Mouse (Mus musculus) liver, embryonic 15.5 days (tissue): ENCODE measurements around the gene Gucy2c. TPM values are rescaled to one million over a fixed set of nuclear protein-coding genes. Genes with fewer than 3 reads are reported as not detected.

Experiments used
- ATAC-seq: fragments of 200-750 bp; cut with Nextera tagmentation; 2 replicates; pipeline ENCODE4 v1.8.0; 2017; ENCODE audit warnings: moderate number of reproducible peaks, mild to moderate bottlenecking, moderate library complexity; ENCODE audit not compliant: insufficient read depth
- H3K27ac ChIP-seq: fragments of 300-500 bp; sonication (generic); replicated peaks from 2 replicates; pipeline ENCODE4 v1.5.1; 2015; ENCODE audit warnings: mild to moderate bottlenecking, inconsistent platforms
- H3K27me3 ChIP-seq: fragments of 300-500 bp; sonication (generic); 2 replicates; pipeline ENCODE4 v1.6.1; 2015; ENCODE audit warnings: mild to moderate bottlenecking, inconsistent platforms
- H3K36me3 ChIP-seq: fragments of 300-500 bp; sonication (generic); replicated peaks from 2 replicates; pipeline ENCODE4 v1.6.1; 2015; ENCODE audit warnings: moderate library complexity, mild to moderate bottlenecking, inconsistent platforms
- H3K4me1 ChIP-seq: fragments of 300-500 bp; sonication (generic); replicated peaks from 2 replicates; pipeline ENCODE4 v1.6.1; 2015; ENCODE audit warnings: inconsistent platforms
- H3K4me2 ChIP-seq: fragments of 300-500 bp; sonication (generic); 2 replicates; pipeline ENCODE4 v1.6.1; 2015; ENCODE audit warnings: moderate library complexity, mild to moderate bottlenecking, inconsistent platforms
- H3K4me3 ChIP-seq: fragments of 300-500 bp; sonication (generic); replicated peaks from 2 replicates; pipeline ENCODE4 v1.5.1; 2015; ENCODE audit warnings: mild to moderate bottlenecking, inconsistent platforms
- H3K9ac ChIP-seq: fragments of 300-500 bp; sonication (generic); 2 replicates; pipeline ENCODE4 v1.6.1; 2015; ENCODE audit warnings: moderate library complexity, mild to moderate bottlenecking, inconsistent platforms
- H3K9me3 ChIP-seq: fragments of 300-500 bp; sonication (generic); replicated peaks from 2 replicates; pipeline ENCODE4 v1.6.1; 2016; ENCODE audit warnings: inconsistent platforms
- WGBS: fragments of 180-500 bp; shearing (Covaris S2); methylation state at CpG from one replicate; pipeline ENCODE4 v1.1.7; 2015; ENCODE audit warnings: mixed read lengths; ENCODE audit not compliant: insufficient replicate concordance; 5-methylcytosine and 5-hydroxymethylcytosine counted together
- polyA plus RNA-seq: library from polyadenylated mRNA; unstranded; fragments of >200 nt; fragmentation: Nextera tagmentation; extraction: Ambion mirVana; gene quantifications from 2 replicates; pipeline ENCODE4 v1.2.1, GENCODE M21; 2015

Gene Gucy2c
- 0.26 and 0.37 TPM in 2 replicates for polyA plus RNA-seq

- Histone ChIP-seq H3K9ac (no peak within 1 kb of the TSS), H3K36me3 (no peaks in the 10 kb centered on the region), H3K4me3 (no peak within 1 kb of the TSS), H3K9me3 (no peaks in the 10 kb centered on the region), H3K4me1 (no peaks in the 10 kb centered on the region), H3K27me3 (no peaks in the 10 kb centered on the region), H3K4me2 (no peak within 1 kb of the TSS), H3K27ac (no peak within 1 kb of the TSS)
- WGBS: 69% methylated on average over 20 of the region's 20 CpGs
- no peak for ATAC-seq
These were observed at the start of gene Gucy2c for GRCm38 (mm10) chr6:136781377-136781986. Gene Gucy2c (minus strand): TSS chr6:136781765.

GRCm38 (mm10) chr6:136828681-136829080 lies 47.1 kb upstream of the Gucy2c start:
- Histone ChIP-seq H3K4me3 (peak overlapping the region; percentile 98), H3K4me1 (peaks cover 18% of the 10 kb centered on the region), H3K4me2 (peak overlapping the region; percentile 71), H3K9me3 (no peaks in the 10 kb centered on the region), H3K36me3 (peaks cover 21% of the 10 kb centered on the region), H3K27me3 (peaks cover 8% of the 10 kb centered on the region; the same call in 1 of the 2 replicates), H3K27ac (peak overlapping the region; percentile 63), H3K9ac (no peak overlapping the region; the same call in 1 of the 2 replicates)
- ATAC-seq: no peak
- WGBS: 30% methylated on average over 4 of the region's 4 CpGs

- peak; percentile 100 for ATAC-seq
- H3K4me2 ChIP-seq: peak within 1 kb of the TSS; percentile 74
- H3K27me3 ChIP-seq: peaks cover 8% of the 10 kb centered on the region; the same call in 1 of the 2 replicates
- WGBS: under 1% methylated on average over 45 of the region's 45 CpGs
- H3K9ac ChIP-seq: peak within 1 kb of the TSS; percentile 99
- peaks cover 24% of the 10 kb centered on the region for H3K36me3 ChIP-seq
- H3K9me3 ChIP-seq: no peaks in the 10 kb centered on the region
- H3K4me1 ChIP-seq: peaks cover 18% of the 10 kb centered on the region
- peak within 1 kb of the TSS; percentile 85 for H3K27ac ChIP-seq
- peak within 1 kb of the TSS; percentile 98 for H3K4me3 ChIP-seq
These were observed 46.5 kb upstream of the Gucy2c start, which contains the start of gene Wbp11 for GRCm38 (mm10) chr6:136827881-136828561. Gene Wbp11 (minus strand): TSS chr6:136828233.

- Histone ChIP-seq H3K9me3 (no peaks in the 10 kb centered on the region), H3K9ac (peak within 1 kb of the TSS; percentile 99), H3K36me3 (peaks cover 29% of the 10 kb centered on the region), H3K4me2 (peak within 1 kb of the TSS; percentile 74), H3K27ac (peak within 1 kb of the TSS; percentile 85), H3K4me3 (peak within 1 kb of the TSS; percentile 98), H3K27me3 (peaks cover 8% of the 10 kb centered on the region; the same call in 1 of the 2 replicates), H3K4me1 (peaks cover 18% of the 10 kb centered on the region)
- peak; percentile 53 for ATAC-seq
- under 1% methylated on average over 34 of the region's 34 CpGs for WGBS
These were observed 45.9 kb upstream of the Gucy2c start, which contains the start of gene BC049715 for GRCm38 (mm10) chr6:136827516-136827880. Gene BC049715 (plus strand): TSS chr6:136827626.

GRCm38 (mm10) chr6:136827116-136827515 lies 45.6 kb upstream of the Gucy2c start:
- H3K4me3 ChIP-seq: peak overlapping the region; percentile 98
- peaks cover 18% of the 10 kb centered on the region for H3K4me1 ChIP-seq
- peaks cover 33% of the 10 kb centered on the region for H3K36me3 ChIP-seq
- peak overlapping the region; percentile 99 for H3K9ac ChIP-seq
- H3K27ac ChIP-seq: peak overlapping the region; percentile 85
- no peaks in the 10 kb centered on the region for H3K9me3 ChIP-seq
- H3K4me2 ChIP-seq: peak overlapping the region; percentile 74
- 5% methylated on average over 7 of the region's 7 CpGs for WGBS
- no peak for ATAC-seq
- H3K27me3 ChIP-seq: peaks cover 8% of the 10 kb centered on the region; the same call in 1 of the 2 replicates

- peaks cover 54% of the 10 kb centered on the region for H3K36me3 ChIP-seq
- WGBS: 87% methylated on average over 8 of the region's 8 CpGs
- ATAC-seq: no peak
These were observed 43.4 kb upstream of the Gucy2c start for GRCm38 (mm10) chr6:136824987-136825386.

GRCm38 (mm10) chr6:136821086-136821485 lies 39.5 kb upstream of the Gucy2c start:
- Histone ChIP-seq H3K36me3 (peaks cover 93% of the 10 kb centered on the region), H3K4me2 (no peak overlapping the region), H3K27me3 (no peaks in the 10 kb centered on the region), H3K4me3 (no peak overlapping the region), H3K27ac (no peak overlapping the region), H3K4me1 (0 out of 2 replicates have a peak, but pooled peaks cover 3% of the 10 kb centered on the region), H3K9me3 (no peaks in the 10 kb centered on the region), H3K9ac (no peak overlapping the region)
- no peak for ATAC-seq
- WGBS: 89% methylated on average over 18 of the region's 18 CpGs

More at GRCm38 (mm10) chr6:136824987-136825386, 43.4 kb upstream of the Gucy2c start:
- H3K27me3 ChIP-seq: no peaks in the 10 kb centered on the region
- H3K4me2 ChIP-seq: no peak overlapping the region
- H3K9me3 ChIP-seq: no peaks in the 10 kb centered on the region
- H3K4me1 ChIP-seq: peaks cover 18% of the 10 kb centered on the region
- H3K27ac ChIP-seq: no peak overlapping the region
- no peak overlapping the region for H3K9ac ChIP-seq
- H3K4me3 ChIP-seq: no peak overlapping the region

- H3K27me3 ChIP-seq: no peaks in the 10 kb centered on the region
- no peak overlapping the region for H3K4me2 ChIP-seq
- no peaks in the 10 kb centered on the region for H3K9me3 ChIP-seq
- H3K4me1 ChIP-seq: no peaks in the 10 kb centered on the region
- H3K36me3 ChIP-seq: peaks cover 95% of the 10 kb centered on the region
- H3K27ac ChIP-seq: no peak overlapping the region
- no peak for ATAC-seq
- H3K4me3 ChIP-seq: no peak overlapping the region
- no peak overlapping the region for H3K9ac ChIP-seq
- 94% methylated on average over 21 of the region's 21 CpGs for WGBS
These were observed 38.8 kb upstream of the Gucy2c start for GRCm38 (mm10) chr6:136820381-136820780.

- Histone ChIP-seq H3K27ac (no peak overlapping the region), H3K4me2 (no peak overlapping the region), H3K27me3 (no peaks in the 10 kb centered on the region), H3K9me3 (no peaks in the 10 kb centered on the region), H3K4me3 (no peak overlapping the region), H3K4me1 (no peaks in the 10 kb centered on the region), H3K36me3 (peaks cover 98% of the 10 kb centered on the region), H3K9ac (no peak overlapping the region)
- no peak for ATAC-seq
- WGBS: 91% methylated on average over 3 of the region's 3 CpGs
These were observed 36.0 kb upstream of the Gucy2c start for GRCm38 (mm10) chr6:136817549-136817948.

- H3K27me3 ChIP-seq: no peaks in the 10 kb centered on the region
- H3K9ac ChIP-seq: no peak overlapping the region
- H3K36me3 ChIP-seq: peaks cover 98% of the 10 kb centered on the region
- H3K4me2 ChIP-seq: no peak overlapping the region
- H3K4me3 ChIP-seq: no peak overlapping the region
- H3K4me1 ChIP-seq: no peaks in the 10 kb centered on the region
- no peak for ATAC-seq
- no peaks in the 10 kb centered on the region for H3K9me3 ChIP-seq
- 91% methylated on average over 21 of the region's 21 CpGs for WGBS
- no peak overlapping the region for H3K27ac ChIP-seq
These were observed 35.3 kb upstream of the Gucy2c start for GRCm38 (mm10) chr6:136816826-136817225.

- Histone ChIP-seq H3K36me3 (peaks cover 95% of the 10 kb centered on the region), H3K4me2 (no peak overlapping the region)
- WGBS: 81% methylated on average over 7 of the region's 7 CpGs
These were observed 33.8 kb upstream of the Gucy2c start for GRCm38 (mm10) chr6:136815381-136815780.

More at GRCm38 (mm10) chr6:136815381-136815780, 33.8 kb upstream of the Gucy2c start:
- Histone ChIP-seq H3K4me1 (peaks cover 8% of the 10 kb centered on the region), H3K9me3 (no peaks in the 10 kb centered on the region), H3K9ac (no peak overlapping the region), H3K27ac (no peak overlapping the region), H3K27me3 (no peaks in the 10 kb centered on the region), H3K4me3 (no peak overlapping the region)
- ATAC-seq: no peak
